Mouse (Mus musculus): Measurements from ENCODE around the gene Irs4.

GRCm38 (mm10) chrX:141750360-141750759, 25.3 kb upstream of the Irs4 start:
- TF ChIP-seq POLR2A (IDR thresholded peaks at IDR 0.05; ENCODE audit: low read depth, low read length): no peak
- TF ChIP-seq CTCF (conservative IDR thresholded peaks at IDR 0.05; ENCODE audit: insufficient read depth, insufficient read length, low read depth, low read length): no peak
